Mouse (Mus musculus): ENCODE measurements around the gene Fam110a. TPM values are rescaled to one million over a fixed set of nuclear protein-coding genes. Genes with fewer than 3 reads are reported as not detected.
A peak's percentile ranks its signal among the peaks of the same experiment; 100 is the strongest.
"Not testable (repeated sequence)": the region's sequence is repeated elsewhere in the genome, so short reads cannot be mapped to it uniquely, and the experiment has no call there.

The Fam110a gene
- total RNA-seq, 2 experiments from 2014 or later = 5.0 to 6.8 TPM

DNA sequence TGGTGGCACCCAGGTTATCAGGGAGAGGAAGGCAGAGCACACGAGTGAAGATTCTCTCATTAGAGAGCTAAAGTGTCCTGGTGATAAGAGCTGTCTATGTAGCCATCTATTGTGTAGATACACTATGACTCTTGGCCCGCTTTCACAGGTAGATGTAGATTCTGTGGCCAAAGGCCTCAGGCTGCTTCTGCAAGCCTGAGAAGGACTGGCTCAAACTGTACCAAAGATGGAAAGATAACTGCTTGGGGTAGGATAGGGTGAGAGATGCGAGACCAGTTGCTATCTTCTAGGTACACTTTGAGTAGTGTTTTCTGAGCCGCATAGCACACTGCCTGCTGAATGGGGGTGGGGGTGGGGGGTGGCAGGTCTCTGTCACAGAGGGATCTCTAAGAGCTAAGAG is 18.9 kb upstream of the Fam110a start:
- no peak for DNase-seq (ENCODE audit: low spot score in 2 of 2)
- intact Hi-C loops (cut with DNase I) = loop anchor here (5.0 kb wide), 1 partner anchor 252 kb away; no protein-coding TSS in a partner anchor

DNA sequence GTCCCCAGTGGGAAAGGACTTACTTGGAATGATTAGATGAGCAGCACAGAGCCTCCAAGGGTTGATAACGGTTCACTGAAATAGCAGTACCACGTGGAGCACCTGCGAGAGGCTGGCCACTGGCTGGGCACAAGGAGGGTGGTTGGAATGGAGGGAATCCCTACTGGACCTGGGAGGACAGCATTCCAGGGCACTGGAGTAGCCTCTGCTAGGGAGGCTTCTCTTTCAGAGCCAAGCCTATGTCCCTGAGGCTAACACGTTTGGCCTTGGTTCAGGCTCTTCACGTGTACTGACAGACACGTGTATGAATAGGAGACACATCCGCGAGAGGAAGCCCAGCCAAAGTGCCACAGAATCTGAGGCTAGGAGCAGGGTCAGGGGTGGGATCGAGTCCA is 18.5 kb upstream of the Fam110a start:
- DNase-seq (ENCODE audit: low spot score in 2 of 2) = no peak
- intact Hi-C loops (cut with DNase I) = loop anchor here (5.0 kb wide), 1 partner anchor 251 kb away; no protein-coding TSS in a partner anchor

GRCm38 (mm10) chr2:151997776-151998504 is 17.9 kb upstream of the Fam110a start:
- no peak for DNase-seq (ENCODE audit: low spot score in 2 of 2)
- intact Hi-C loops (cut with DNase I) = loop anchor here (5.0 kb wide), 1 partner anchor 251 kb away; no protein-coding TSS in a partner anchor

DNA sequence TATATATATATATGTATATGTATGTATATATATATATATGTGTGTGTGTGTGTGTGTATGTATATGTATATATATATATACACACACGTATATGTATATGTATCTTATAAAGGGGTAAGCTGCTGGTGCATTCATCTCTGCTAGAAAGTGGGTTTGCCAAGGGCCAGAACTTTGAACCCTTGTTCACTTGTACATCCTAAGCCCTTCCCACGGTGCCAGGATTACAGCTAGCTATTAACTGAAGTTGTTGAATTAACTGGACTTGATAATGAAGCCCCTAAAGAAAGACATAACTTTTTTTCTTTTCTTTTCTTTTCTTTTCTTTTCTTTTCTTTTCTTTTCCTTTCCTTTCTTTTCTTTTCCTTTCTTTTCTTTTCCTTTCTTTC is 17.2 kb upstream of the Fam110a start:
- intact Hi-C loops (cut with DNase I) = loop anchor here (5.0 kb wide), 1 partner anchor 250 kb away; no protein-coding TSS in a partner anchor
- DNase-seq (ENCODE audit: low spot score in 2 of 2) = not testable (repeated sequence)

- intact Hi-C loops (cut with DNase I) = loop anchor here (5.0 kb wide), 1 partner anchor 249 kb away; no protein-coding TSS in a partner anchor
- DNase-seq (ENCODE audit: low spot score in 2 of 2) = peak; percentile 83 to 86
Observed at GRCm38 (mm10) chr2:151996229-151997189, 16.5 kb upstream of the Fam110a start, which contains the start of gene Slc52a3. Gene Slc52a3, plus strand, starts transcription at chr2:151996511.

DNA sequence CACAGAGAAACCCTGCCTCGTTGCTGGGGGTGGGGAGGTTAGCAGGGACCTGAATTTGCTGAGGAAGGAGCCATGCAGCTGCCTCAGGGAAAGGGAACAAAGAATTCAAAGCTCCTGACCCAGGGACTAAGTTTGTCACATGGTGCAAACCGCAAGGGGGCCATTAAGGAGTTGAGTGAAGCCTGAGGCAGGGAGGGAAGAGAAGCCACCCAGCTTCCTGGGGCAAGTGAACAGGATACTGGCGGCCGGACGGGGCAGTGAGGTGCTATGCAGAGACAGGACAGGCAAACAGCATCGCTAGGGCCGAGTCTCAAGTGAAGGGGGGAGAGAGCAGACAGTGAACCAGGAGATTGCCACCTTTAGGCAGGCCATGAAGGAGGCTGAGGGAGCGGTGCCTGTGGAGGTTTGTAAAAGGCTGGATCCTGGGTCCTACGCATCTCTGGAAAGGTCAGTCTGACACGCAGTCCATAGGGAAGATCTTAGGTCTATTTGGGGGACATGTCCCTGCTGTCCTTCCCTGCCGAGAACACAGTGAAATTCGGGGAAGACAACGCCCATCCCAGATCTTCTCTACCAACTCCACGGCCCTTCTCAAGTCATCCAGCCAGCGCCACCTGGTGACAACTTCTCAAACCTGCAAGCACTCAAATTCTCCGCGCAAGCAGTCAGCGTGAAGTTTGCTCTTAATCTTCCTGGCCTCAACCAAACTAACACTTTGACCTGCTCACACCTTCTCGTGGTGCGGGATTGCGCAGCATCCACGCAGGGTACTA is 14.5 kb upstream of the Fam110a start:
- intact Hi-C loops (cut with DNase I) = loop anchor here (2.0 to 5.0 kb wide), 4 partner anchors 54 to 247 kb away; no protein-coding TSS in a partner anchor
- peak; percentile 69 to 82 for DNase-seq (ENCODE audit: low spot score in 2 of 2)

DNA sequence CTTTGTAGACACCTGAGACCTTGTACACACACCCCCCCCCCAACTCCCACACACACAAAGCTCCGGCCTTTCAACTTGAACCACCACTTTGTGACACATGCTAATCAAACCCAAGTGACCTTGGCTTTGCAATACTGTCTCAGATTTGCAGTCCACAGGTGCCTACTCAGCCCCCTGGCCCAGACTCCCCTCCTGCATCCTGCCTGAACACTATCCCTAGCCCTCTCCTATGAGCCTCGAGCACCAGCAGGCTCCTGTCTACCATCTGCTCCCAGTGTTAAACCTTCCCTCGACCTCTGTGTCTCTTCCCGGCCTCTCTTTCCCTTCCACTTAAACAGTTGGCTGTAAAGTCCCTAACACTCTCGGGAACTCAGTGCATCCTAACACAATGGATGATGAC is 11.4 kb upstream of the Fam110a start:
- intact Hi-C loops (cut with DNase I) = no loop called here

GRCm38 (mm10) chr2:151990985-151991394 is 11.0 kb upstream of the Fam110a start:
- no peak for DNase-seq (ENCODE audit: low spot score in 2 of 2)
- intact Hi-C loops (cut with DNase I) = no loop called here

More for the DNA sequence above, 11.4 kb upstream of the Fam110a start:
- no peak for DNase-seq (ENCODE audit: low spot score in 2 of 2)

DNA sequence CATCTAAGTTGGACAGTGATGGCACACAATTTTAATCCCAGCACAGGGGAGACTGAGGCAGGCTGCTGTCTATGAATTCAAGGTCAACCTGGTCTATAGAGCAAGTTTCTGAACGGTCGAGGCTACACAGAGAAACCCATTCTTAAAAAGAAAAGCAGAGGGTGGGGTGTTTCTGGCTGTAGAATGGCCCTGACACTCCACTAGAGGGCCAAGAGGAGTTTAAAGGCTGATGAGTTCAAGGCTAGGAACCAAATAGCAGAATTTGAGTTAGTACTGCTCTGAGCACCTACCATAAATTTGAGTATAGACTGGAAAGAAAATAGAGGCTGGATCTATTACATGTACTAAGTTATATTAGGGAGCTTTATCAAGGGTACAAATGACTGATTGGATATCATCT is 9.0 kb upstream of the Fam110a start:
- intact Hi-C loops (cut with DNase I) = no loop called here
- DNase-seq (ENCODE audit: low spot score in 2 of 2) = no peak

DNA sequence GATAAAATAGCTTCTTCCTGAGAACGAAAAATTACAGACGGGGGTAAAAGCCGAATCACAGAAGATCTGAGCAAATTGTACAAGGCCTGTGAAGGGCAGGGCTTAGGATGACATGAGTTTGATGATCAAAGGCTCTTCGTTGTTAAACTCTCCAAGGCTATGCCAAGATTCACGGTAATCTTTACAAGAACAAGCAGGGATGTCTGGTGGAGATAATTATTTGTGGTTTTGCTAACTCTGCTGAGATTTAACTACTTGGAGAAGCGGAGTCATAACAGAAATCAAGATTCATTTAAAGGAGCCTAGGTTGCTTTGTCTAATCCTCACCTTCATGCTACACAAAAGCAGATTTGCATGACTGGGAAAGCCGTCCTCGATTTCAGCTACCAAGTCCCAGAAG is 6.9 kb upstream of the Fam110a start:
- no peak for DNase-seq (ENCODE audit: low spot score in 2 of 2)
- intact Hi-C loops (cut with DNase I) = no loop called here

- DNase-seq (ENCODE audit: low spot score in 2 of 2) = no peak
- intact Hi-C loops (cut with DNase I) = no loop called here
Observed at GRCm38 (mm10) chr2:151985426-151986172, 5.6 kb upstream of the Fam110a start.

GRCm38 (mm10) chr2:151984019-151984418 is 4.0 kb upstream of the Fam110a start:
- DNase-seq (ENCODE audit: low spot score in 2 of 2) = no peak

DNA sequence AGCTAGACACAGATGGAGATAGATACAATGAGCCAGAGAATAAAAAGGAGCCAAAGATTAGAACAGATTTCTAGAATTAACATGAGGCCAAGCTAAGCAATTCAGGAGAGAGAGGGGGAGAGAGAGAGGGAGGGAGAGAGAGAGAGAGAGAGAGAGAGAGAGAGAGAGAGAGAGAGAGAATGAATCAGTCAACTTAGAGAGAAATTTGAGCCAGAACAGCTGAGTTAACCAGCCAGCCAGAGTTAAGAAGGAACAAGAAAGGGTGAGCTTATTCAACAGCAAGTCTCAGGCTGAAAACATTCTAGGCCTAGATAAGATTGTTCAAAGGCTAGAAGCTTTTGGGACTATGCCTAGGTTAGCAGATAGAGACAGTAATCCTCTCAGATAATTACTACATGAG is 2.5 kb upstream of the Fam110a start:
- intact Hi-C loops (cut with DNase I) = no loop called here
- DNase-seq (ENCODE audit: low spot score in 2 of 2) = no peak

More at GRCm38 (mm10) chr2:151984019-151984418, 4.0 kb upstream of the Fam110a start:
- intact Hi-C loops (cut with DNase I) = no loop called here

DNA sequence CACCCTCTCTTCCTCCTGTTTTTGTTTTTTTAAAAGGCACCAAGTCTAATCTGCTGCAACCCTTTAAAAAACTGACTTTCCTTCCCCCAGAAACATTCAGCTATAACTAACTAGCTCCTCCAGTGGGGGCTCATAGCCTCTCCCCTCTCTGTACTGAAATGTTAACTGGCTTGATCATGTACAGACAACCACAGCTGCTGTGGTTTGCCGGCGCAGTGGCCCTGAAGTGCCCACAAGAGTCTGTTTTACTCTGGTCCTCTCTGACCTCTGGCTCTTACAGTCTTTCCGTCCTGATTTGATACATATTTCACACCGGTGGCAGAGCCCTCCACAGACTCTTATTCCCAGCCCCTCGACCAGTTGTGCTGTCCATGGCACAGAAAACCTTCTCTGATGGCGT is 1.2 kb upstream of the Fam110a start:
- intact Hi-C loops (cut with DNase I) = no loop called here

GRCm38 (mm10) chr2:151980355-151980693 is 305 bp upstream of the Fam110a start:
- DNase-seq (ENCODE audit: low spot score in 2 of 2) = no peak
- intact Hi-C loops (cut with DNase I) = no loop called here

More for the DNA sequence above, 1.2 kb upstream of the Fam110a start:
- no peak for DNase-seq (ENCODE audit: low spot score in 2 of 2)

- intact Hi-C loops (cut with DNase I) = no loop called here
- no peak for DNase-seq (ENCODE audit: low spot score in 2 of 2)
Observed at GRCm38 (mm10) chr2:151978494-151978893, 1.5 kb downstream of the Fam110a start.

DNA sequence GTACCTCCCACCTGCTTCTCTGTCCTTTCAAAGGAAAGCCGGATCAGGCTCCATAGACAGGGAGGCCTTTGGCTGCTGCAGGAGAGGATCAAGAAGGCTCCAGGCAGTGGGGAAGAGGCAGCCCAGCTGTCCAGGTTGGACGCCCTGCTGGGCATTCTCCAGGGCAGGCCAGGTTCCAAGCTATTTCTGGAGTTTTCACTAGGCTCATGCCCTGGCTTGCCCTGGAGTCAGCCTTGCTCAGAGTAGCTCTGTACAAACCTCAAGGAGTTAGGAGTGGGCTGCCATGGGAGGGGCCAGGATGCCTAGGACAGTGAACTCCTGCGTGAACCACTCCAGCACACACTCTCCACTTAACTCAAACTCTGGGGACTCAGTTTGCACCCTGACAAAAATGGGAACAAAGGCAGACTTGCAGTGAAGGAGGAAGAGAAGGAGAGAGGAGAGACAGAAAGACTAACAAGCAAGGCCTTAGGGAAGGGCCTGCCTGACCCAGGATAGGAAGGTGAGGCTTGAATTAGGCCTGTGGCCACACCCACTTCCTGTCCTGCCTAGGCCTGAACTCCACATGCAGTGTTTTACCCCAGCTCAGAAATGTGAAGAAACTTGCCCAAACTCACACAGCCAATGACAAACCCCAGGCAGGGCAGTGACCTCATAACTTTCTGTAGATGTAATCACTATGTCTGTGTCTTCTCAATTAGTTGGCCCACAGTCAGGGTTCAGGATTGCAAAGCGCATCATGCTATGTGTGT is 2.2 kb downstream of the Fam110a start:
- intact Hi-C loops (cut with DNase I) = no loop called here
- DNase-seq (ENCODE audit: low spot score in 2 of 2) = no peak

- intact Hi-C loops (cut with DNase I) = no loop called here
- DNase-seq (ENCODE audit: low spot score in 2 of 2) = no peak
Observed at GRCm38 (mm10) chr2:151976067-151976466, 4.0 kb downstream of the Fam110a start.
